Mouse (Mus musculus) cerebellum, postnatal 10 days (tissue): ENCODE measurements around the gene Pomc.
A peak's percentile ranks its signal among the peaks of the same experiment; 100 is the strongest.

Experiments used
- DNase-seq, 2 experiments: peaks; one replicate each; pipeline ENCODE4 v3.0.0; 2021; ENCODE audit warnings: mixed read lengths in 2 of 2

Pomc gene

DNA sequence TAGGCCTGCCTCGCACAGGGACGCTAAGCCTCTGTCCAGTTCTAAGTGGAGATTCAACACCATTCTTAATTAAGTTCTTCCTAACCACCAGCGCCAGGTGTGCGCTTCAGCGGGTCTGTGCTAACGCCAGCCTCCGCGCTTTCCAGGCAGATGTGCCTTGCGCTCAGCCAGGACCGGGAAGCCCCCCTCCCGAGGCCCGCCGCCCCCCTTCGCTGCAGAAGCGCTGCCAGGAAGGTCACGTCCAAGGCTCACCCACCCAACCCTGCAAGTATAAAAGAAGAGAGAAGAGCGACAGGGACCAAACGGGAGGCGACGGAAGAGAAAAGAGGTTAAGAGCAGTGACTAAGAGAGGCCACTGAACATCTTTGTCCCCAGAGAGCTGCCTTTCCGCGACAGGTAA, at the start of gene Pomc:
Gene Pomc (plus strand): TSS at position 301 of the 400 bp plus-strand sequence.
- no peak for DNase-seq

DNA sequence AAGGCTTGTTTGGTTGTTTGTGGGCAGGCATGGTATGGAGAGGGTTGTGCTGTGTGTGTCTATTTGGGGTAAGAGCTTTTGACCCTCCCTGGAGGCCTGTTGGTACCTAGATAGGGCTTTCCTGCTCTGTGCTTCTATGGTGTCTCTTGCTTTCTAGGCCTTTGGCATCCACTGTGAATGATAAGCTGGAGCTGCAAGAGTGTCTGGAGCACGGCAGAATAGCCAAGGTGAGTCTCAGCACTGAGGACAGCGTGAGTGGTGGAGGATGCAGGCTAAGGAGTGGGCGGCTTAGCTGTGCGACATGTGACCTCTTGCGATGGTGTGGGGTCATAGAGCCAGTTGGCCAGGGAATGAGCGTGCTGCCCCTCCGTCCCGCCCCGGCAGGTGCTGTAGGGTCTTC, 49.3 kb upstream of the Pomc start:
- DNase-seq, result no peak

DNA sequence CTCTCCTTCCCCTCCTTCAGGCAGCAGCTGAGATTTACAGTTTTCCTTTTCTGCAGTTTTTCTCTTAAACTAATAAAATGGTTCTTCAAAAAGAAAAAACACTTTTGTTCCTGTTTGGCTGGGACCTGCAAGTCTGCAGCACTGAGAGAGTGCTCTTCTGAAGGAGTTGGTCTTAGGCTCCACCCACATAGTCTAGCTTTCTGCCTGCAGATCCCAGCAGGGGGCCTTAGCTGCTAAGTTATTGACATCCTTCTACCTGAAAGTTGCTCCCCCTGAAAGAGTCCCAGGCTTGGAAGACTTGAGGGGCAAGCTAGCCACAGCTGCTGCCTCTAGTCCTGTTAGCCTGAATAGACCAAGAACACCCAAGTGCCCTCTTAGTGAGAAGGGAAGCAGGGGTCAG, 48.4 kb upstream of the Pomc start:
- no peak for DNase-seq

DNA sequence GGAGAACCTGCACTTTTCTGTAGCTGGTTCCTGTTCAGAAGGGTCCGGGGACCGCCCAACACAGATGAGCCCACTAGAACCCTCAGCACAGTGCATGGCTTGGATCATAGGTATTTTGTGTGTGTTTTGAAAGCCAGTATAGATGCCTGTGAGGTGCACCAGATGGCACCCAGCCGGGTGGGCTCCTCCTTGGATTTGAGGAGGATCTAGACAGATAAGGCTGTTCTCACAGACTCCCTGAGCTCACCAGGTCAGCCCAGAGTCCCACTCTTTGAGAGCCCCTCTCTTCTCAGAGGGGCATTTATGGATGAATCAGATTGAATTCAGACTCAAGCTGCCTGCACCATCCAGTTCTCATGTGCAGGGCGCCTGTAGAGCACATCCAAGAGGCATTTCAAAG, 47.7 kb upstream of the Pomc start:
- DNase-seq, result peak in 1 of 2 experiments; percentile 53

DNA sequence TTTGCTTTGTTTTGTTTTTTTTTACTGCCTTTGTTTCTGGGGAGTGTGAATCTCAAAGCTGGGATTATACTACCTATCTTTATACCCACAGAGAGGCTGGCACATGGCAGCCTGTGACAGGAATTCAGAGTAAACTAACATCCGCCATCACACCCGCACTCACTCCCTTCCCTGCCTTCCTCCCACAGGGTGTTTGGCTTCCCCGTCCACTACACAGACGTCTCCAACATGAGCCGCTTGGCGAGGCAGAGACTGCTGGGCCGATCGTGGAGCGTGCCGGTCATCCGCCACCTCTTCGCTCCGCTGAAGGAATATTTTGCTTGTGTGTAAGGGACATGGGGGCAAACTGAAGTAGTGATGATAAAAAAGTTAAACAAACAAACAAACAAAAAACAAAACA, 47.3 kb upstream of the Pomc start:
- peak in 1 of 2 experiments; percentile 60 for DNase-seq

DNA sequence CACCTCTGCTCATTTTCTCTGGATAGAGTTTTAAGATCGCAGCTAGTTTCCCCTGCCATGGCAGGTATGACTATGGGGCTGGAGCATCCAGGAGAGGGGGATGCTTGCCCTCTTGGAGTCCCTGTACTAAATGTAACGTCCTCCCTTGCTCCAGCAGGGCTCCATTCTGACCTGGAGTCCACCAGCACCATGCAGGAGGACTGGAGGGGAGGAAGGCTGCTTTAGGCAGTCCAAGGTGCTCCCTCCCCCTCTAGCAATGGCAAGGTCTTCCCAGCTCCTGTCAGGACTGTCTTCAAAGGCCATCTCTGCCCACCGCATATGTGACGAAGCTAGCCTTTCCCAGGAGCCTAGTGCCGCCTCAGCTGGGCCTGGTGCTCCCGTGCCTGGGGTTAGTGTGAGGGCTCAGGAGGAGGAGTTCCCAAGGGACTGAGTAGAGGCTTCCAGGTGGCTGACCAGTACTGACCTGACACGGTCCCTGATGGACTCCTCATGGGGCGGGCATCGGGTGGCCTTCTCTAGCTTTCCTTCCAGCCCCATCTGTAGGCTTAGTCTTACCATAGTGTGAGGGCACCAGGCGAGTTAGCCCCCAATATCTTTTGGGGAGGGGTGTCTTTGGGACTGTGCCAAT, 44.2 kb upstream of the Pomc start:
- DNase-seq, result no peak

DNA sequence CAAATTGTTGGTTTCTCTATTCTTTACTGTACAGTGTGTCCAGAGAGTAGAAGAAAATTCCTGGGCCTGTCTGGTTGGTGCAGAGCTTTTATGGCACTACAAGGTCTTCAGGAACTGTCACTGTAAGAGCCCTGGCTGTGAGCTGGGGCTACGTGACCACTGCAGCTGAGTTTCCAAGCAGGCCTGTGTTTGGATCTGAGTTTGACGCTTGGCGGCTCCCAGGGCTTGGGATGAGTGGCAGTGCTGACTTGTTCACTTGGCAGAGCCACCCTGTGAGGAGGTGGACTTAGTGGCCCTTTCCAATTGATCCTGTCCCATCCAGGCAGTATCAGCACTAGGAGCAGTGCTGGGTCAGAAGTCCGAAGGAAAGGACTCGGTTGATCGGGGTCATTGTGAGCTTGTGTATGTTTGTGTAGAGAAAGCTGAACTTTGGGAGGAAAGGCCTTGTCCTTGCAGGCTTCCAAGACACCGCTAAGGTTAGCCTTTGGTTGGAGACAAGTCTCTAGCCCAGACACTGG, 42.9 kb upstream of the Pomc start:
- no peak for DNase-seq

DNA sequence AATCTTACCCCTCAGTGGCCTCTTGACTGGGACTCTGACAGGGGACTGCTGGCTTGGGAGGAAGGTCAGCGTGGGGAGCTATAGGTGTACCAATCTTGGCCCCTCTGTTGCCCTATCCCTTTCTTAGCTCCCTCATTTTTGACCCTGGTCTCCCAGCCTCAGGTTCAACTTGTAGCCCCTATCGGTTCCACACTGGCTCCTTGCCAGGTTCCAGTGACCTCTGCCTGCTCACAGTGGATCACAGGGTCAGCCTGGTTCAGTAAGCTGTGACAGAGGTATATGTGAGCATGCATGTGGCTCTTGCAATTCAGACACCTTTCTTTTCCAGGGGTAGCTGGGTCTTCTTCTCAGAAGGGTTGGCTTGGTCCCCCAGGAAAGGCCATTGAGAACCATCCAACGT, 38.9 kb upstream of the Pomc start:
- DNase-seq, result no peak

DNA sequence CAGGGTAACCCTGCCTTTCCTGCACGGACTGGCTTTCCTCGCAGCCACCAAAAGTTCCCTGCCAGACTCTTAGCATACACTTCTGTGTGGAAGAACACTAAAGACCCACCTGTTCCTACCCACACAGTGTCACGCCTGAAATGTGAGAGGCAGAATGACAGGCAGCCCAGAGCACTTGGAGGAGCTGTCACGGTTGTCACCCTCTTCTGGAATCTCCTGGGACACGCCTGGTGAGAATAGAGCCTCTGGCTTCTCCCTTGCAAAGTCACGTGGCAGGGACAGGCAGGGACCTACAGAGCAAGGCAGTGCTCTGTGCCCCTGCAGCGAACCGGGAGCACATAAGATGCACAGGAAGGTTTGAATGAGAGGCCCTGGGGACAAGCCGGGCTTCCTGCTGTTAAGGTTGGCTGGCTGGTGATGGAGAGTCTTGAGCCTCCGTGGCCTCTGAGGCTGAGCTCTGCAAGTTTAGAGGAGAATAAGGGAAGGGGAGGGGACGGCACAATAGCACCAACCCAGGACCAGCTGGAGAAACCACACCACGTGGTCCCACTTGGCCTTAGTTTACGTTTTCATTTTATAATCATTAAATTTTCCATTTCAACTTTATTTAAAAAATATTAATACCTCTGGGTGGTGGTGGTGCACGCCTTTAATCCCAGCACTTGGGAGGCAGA, 36.9 kb upstream of the Pomc start:
- DNase-seq, result no peak

DNA sequence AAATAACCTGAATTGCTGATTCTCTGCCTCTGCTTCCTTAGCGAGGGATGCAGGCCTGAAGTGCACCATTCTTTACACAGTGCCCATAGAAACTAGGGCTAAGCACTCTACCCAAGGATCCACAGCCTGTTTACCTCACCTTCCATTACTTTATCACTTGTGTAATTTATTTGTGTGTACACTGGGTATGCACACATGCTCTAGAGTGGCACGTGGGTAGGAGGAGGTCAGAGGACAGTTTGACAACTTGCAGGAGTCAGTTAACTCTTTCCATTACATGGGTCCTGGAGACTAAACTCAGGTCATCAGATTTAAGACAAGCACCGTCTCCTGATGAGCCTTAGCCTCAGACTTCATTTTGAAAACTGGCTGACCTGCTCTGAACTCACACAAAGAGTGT, 36.2 kb upstream of the Pomc start:
- no peak for DNase-seq

DNA sequence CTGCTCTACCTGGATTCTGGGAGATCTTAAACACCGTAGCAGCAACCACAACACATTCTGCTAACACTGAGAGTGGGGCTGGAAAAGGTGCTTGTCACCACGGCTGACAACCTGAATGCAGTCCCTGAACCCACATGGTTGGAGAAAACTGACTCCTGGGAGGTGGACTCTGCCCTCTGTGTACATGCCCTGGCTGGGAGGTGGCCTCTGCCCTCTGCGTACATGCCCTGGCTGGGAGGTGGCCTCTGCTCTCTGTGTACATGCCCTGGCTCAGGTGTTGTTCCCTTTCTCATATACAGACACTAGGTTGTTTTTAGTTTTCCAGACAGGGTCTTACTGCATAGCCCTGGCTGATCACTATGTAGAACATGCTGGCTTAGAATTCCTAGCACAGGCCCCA, 35.3 kb upstream of the Pomc start:
- no peak for DNase-seq

DNA sequence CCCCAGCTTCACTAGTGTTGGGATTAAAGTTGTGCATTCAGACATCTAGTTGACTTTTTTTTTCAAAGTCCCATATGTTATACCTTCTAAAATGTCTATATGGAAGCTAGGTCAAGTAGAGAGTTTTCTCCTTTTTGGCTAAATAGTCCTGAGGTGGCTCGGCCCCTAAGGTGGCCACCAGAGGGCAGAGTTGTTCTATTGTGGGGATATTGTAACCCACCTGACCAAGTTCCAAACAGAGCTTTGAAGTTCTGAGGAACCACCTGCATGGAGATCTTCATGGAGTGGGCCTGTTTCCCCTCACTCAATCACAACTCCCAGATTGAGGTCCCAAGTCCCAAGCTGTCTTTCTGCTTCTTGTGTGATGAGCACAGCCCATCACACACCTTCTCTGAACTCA, 28.6 kb upstream of the Pomc start:
- DNase-seq, result peak; percentile 90 to 95

DNA sequence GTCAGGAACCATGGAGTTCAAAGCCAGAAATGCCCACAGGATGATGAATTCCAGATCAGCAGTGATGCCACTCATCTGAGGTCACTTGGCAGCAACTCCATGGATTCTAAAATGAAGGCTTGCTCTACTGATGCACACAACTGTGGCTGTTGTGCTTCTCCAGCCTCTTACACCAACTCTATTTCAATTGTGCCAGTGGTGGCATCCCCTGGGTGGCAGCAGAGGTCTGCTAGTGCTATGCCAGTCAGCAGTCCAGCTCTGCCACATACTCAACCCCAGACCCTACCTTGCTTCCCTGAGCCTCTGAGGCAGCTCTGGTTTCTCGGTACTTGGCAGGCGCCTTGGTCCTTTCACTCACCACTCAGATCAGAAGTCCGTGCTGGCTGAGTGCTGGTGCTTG, 25.9 kb upstream of the Pomc start:
- DNase-seq, result peak; percentile 60 to 66

DNA sequence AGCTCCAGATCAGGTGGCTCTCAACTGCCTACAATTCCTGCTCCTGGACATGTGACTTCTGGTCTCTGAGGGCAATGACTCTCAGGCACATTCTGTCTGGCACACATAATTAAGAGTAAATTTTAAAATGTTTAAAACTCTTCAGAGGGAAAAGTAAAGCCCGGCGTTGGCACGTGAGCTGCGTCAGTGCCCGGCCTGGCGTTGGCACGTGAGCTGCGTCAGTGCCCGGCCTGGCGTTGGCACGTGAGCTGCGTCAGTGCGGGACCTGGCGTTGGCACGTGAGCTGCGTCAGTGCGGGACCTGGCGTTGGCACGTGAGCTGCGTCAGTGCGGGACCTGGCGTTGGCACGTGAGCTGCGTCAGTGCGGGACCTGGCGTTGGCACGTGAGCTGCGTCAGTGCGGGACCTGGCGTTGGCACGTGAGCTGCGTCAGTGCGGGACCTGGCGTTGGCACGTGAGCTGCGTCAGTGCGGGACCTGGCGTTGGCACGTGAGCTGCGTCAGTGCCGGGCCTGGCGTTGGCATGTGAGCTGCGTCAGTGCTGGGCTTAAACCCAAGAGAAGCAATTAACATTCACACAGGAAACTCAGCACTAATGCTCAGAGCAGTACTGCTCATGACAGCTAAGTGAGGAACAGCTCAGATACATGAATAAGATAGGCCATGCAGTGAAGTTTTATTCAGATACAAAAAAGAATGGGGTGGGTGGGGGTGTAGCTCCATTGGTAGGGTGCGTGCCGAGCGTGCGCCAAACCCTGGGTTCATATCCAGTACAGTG, 24.5 kb upstream of the Pomc start:
- DNase-seq, result peak; percentile 76 to 86

DNA sequence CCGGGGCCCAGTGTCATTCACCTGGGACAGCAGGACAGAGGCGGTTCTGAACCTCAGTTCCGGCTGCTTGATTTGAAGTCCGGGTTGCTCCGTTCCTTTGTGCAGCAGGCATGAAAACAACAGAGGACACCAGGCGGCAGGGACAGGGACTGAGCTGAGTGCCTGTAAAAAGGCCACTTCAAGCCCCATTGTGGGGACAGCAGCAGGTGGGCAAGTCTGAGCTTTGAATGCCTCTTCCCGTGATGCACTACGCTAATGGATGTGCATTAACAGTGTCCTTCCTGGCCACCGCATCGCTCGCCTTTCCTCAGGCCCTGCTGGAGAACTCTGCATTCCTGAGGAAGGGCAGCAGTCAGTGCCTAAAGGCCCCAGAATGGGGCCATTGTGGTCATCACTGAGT, 12.7 kb upstream of the Pomc start:
- DNase-seq, result no peak

DNA sequence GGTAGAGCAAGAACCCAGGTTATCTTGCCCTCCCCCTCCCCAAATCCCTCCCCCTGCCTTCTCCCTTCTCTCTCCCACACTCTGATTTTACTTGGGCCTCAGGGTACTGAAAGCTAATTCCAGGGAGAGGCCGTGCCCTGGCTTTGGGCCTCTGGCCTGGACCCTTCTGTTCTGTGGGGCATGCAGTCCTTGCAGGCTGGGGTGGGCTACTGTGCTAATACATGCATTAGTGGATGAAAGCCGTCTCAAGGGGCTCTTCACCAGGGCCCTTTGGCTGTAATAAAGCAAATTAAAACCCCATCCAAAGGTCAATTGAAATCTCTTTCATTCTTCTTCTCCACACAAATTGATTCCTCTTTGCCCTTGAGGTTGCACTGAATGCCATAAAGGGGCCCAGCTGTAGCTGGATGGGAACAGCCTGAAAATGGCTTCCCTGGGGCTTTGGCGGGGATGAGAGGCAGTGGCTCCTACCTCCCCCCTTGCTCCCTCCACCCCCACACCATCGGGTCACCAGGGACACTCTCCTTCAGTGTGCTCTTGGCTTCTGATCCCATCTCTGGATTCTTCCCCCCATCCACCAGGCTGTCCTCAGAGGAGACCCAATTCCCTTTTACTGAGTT, 10.2 kb upstream of the Pomc start:
- DNase-seq, result no peak

DNA sequence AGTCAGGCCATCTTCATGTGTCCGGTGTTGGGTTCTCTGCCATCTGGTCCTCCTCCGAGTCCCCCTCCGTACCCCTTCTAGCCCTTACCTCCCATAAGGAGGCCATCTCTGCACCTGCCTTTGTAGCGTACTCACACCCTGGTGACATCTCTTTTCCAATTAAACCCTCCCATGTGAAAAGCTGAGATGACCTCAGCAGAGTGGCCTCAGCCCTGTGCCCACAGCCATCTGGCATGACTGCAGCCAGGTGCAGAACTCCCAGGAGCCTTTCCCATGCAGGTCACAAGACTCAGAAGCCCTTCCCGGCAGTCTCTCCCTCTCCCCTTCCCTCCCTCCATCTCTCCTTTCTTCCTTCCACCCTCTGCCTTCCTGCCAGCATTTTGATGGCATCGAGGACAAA, 7.2 kb upstream of the Pomc start:
- DNase-seq, result peak; percentile 31 to 53

DNA sequence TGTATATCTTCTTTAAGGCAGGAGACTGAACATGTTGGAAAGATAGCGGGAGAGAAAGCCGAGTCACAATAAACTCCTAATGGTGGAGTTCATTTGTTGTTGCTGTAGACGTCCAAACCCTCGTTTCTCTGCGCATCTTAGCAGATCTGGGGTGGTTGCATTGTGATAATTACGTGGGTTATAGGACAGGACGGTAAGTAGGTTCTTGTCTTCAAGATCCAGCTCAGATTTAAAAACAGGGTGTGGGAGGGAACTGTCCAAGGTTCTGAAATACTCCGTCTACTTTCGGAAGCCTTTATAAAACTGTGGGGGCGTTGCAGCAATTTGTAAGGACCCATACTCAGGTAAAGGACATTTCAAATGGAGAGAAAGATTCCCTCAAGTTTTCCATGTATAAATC, 620 bp downstream of the Pomc start:
- no peak for DNase-seq

DNA sequence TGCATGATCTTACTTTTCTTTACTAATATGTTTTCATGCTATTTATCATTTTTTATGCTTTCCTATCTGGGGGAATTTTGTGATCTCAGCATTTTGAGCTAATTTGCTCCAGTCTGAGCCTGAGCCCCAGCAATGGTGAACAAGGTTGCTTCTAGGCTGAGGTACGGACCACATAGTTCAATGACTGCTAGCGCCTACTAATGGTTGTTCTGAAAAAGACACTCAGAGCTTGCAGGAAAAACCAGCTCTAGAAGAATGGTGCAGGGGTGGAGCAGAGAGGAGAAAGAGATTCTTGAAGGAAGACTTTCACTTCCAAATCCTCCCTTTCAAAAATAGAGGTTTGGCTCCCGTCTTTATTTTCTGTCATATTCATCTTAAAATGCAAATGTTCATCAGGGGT, 1.6 kb downstream of the Pomc start:
- DNase-seq, result peak; percentile 49 to 70

DNA sequence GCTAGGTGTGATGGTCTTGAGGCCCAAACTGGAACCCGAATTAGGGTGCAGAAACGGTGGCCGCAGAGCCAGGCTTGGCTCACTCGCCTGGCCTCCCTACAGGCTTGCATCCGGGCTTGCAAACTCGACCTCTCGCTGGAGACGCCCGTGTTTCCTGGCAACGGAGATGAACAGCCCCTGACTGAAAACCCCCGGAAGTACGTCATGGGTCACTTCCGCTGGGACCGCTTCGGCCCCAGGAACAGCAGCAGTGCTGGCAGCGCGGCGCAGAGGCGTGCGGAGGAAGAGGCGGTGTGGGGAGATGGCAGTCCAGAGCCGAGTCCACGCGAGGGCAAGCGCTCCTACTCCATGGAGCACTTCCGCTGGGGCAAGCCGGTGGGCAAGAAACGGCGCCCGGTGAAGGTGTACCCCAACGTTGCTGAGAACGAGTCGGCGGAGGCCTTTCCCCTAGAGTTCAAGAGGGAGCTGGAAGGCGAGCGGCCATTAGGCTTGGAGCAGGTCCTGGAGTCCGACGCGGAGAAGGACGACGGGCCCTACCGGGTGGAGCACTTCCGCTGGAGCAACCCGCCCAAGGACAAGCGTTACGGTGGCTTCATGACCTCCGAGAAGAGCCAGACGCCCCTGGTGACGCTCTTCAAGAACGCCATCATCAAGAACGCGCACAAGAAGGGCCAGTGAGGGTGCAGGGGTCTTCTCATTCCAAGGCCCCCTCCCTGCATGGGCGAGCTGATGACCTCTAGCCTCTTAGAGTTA, 5.2 kb downstream of the Pomc start:
- peak; percentile 96 to 97 for DNase-seq

DNA sequence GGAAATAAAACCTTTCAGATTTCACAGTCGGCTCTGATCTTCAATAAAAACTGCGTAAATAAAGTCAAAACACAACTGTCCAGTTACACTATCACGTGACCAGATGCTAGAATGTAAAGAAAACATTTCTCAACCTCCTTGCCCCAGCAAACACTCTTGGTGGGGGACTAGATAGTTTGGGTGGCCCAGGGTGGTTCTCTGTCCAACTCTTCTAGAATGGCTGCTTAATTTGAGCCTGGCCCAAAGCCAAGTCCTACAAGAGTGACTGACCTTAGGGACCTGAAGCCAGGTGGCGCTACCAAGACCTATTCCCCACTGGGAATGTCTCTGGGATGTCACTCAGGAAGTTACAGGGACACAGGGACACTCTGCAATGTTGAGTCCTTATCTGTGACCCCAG, 5.8 kb downstream of the Pomc start:
- DNase-seq, result peak; percentile 51 to 57

DNA sequence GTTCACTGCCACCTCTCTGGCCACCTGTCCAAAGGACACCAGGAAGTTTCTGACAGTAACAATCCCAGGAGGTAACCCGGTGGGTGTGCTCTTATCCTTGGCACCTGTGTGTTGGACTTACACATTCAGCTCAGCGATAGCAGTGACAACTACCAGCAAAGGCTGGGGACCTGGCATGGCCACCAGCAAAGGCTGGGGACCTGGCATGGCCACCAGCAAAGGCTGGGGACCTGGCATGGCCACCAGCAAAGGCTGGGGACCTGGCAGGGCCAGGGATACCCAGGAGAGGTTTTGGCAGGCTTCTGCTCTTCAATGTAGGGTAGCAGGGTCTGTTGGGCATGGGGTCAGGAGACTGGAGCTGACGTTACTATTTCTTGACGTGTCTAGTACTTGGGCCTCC, 12.4 kb downstream of the Pomc start:
- DNase-seq, result no peak

DNA sequence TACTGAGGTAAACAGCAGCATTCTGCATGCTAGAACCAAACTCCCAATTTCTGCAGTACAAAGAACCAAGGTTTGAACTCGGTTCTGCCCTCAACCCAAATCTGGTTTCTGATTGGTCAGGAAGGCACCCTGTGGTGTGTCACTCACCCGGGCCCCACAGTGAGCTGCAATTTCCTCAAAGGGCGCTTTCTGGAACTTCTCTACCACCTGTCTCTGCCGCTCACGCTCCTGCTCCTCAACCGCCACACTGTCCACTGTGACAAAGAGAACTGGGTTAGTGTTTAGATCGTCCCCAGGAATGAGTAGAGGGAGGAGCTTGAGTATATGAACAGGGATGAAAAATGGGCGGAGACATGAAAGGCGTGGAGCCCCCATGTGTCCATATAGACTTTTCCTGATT, 13.6 kb downstream of the Pomc start:
- no peak for DNase-seq
